In genomic region chr8:116096666-116097065, GRCm38 (mm10) we compare ENCODE assay signal across 14 mouse cellular contexts.
DNase-seq lines count a peak whose midpoint lies in the region; ATAC-seq and TF ChIP-seq lines count a peak whose summit lies in the region.
"Had no signal": no experiment of that assay in that cellular context is flagged by ENCODE, and none has a peak within 500 bp of the region (broad histone marks: within the 10 kb centered on the region; RNA-seq: fewer than 3 reads in every experiment).

No protein-coding gene starts in this region.

- H3K9ac ChIP-seq in lung, postnatal 0 days (replicated peaks; ENCODE audit: low read depth): no peak overlapping the region
- H3K9ac ChIP-seq: hindbrain, embryonic 12.5 days; lung, embryonic 15.5 days had no signal

- ATAC-seq in lung, postnatal 0 days: peak; percentile 35; the same call in 1 of the 2 replicates

- no peaks in the 10 kb centered on the region for H3K36me3 ChIP-seq in lung, postnatal 0 days (ENCODE audit: insufficient read depth, low read length)
- H3K36me3 ChIP-seq in forebrain, embryonic 10.5 days (replicated peaks): no peaks in the 10 kb centered on the region
- H3K36me3 ChIP-seq: hindbrain, embryonic 12.5 days; lung, embryonic 15.5 days had no signal

- peak; percentile 41 for DNase-seq in adrenal gland, adult 2 months
- DNase-seq in adrenal gland, adult 18-20 months (ENCODE audit: low spot score in 2 of 2): no peak
- peak; percentile 43 for DNase-seq in lung, postnatal 0 days (ENCODE audit: low spot score)
- no peak for DNase-seq in lung, postnatal 25 days (ENCODE audit: low spot score)
- DNase-seq in kidney, adult 8-10 months: peak; percentile 18
- DNase-seq in lung, postnatal 4 days: peak; percentile 8 to 33
- no peak for DNase-seq in forebrain, embryonic 10.5 days (ENCODE audit: extremely low spot score, low spot score)
- DNase-seq in cerebellum, adult 11-12 months: no peak
- DNase-seq: cerebellum, adult 18-20 months; embryo, embryonic 11 days; midbrain, embryonic 14.5 days; thymus, postnatal 25 days had no signal

- H3K27me3 ChIP-seq in lung, postnatal 0 days (replicated peaks; ENCODE audit: insufficient read depth, low read length): no peaks in the 10 kb centered on the region
- no peaks in the 10 kb centered on the region for H3K27me3 ChIP-seq in forebrain, embryonic 10.5 days (ENCODE audit: poor library complexity, severe bottlenecking)
- H3K27me3 ChIP-seq: hindbrain, embryonic 12.5 days; lung, embryonic 15.5 days had no signal

- TF ChIP-seq EP300 in lung, postnatal 0 days (IDR thresholded peaks at IDR 0.05): no peak

- H3K4me1 ChIP-seq in lung, postnatal 0 days (ENCODE audit: insufficient read depth, low read depth, low read length): 0 out of 2 replicates have a peak, but pooled peaks cover 4% of the 10 kb centered on the region
- no peaks in the 10 kb centered on the region for H3K4me1 ChIP-seq in forebrain, embryonic 10.5 days
- H3K4me1 ChIP-seq: hindbrain, embryonic 12.5 days had no signal

- no peak overlapping the region for H3K4me3 ChIP-seq in lung, postnatal 0 days (ENCODE audit: low read depth, low read length)
- no peak overlapping the region for H3K4me3 ChIP-seq in forebrain, embryonic 10.5 days
- H3K4me3 ChIP-seq: hindbrain, embryonic 12.5 days; lung, embryonic 15.5 days had no signal

- TF ChIP-seq CTCF in lung, postnatal 0 days (IDR thresholded peaks at IDR 0.05): no peak

- H3K4me2 ChIP-seq in lung, postnatal 0 days (replicated peaks; ENCODE audit: low read depth, low read length): no peak overlapping the region
- H3K4me2 ChIP-seq: hindbrain, embryonic 12.5 days; lung, embryonic 15.5 days had no signal

- H3K27ac ChIP-seq in lung, postnatal 0 days (ENCODE audit: low read length): no peak overlapping the region
- no peak overlapping the region for H3K27ac ChIP-seq in forebrain, embryonic 10.5 days
- H3K27ac ChIP-seq: hindbrain, embryonic 12.5 days; lung, embryonic 15.5 days had no signal

- no peaks in the 10 kb centered on the region for H3K9me3 ChIP-seq in lung, postnatal 0 days (ENCODE audit: low read length)
- H3K9me3 ChIP-seq in forebrain, embryonic 10.5 days: no peaks in the 10 kb centered on the region
- H3K9me3 ChIP-seq: hindbrain, embryonic 12.5 days; lung, embryonic 15.5 days had no signal

- WGBS in lung, postnatal 0 days: 10% methylated on average over 3 of the region's 3 CpGs
- WGBS in forebrain, embryonic 10.5 days: 57% methylated on average over 3 of the region's 3 CpGs

Comparison
In these comparisons a context has a peak if more than half of its experiments do, and no peak if none do; other contexts are left out.
1. DNase-seq: peak in adrenal gland, adult 2 months (single experiment), lung, postnatal 0 days (single experiment), kidney, adult 8-10 months (2 of 2) and lung, postnatal 4 days (2 of 2); none in adrenal gland, adult 18-20 months (0 of 2), lung, postnatal 25 days (single experiment), forebrain, embryonic 10.5 days (single experiment) and cerebellum, adult 11-12 months (single experiment).